Mouse (Mus musculus) limb, embryonic 11.5 days (tissue): ENCODE results near the gene Zfp296. TPM values are rescaled to one million over a fixed set of nuclear protein-coding genes. Genes with fewer than 3 reads are reported as not detected.
A peak's percentile ranks its signal among the peaks of the same experiment; 100 is the strongest.

Experiments used
- ATAC-seq: fragments of 200-750 bp; cut with Nextera tagmentation; 2 replicates; pipeline ENCODE4 v1.8.0; 2017; ENCODE audit warnings: low read depth; ENCODE audit not compliant: insufficient number of reproducible peaks, low FRiP score, low TSS enrichment
- DNase-seq: peaks from one replicate; pipeline ENCODE4 v3.0.0-alpha.2; 2015; ENCODE audit warnings: low spot score
- H3K27ac ChIP-seq: fragments of 300-500 bp; sonication (generic); replicated peaks from 2 replicates; pipeline ENCODE4 v1.5.1; 2014; ENCODE audit warnings: low read depth, mild to moderate bottlenecking, low read length
- H3K27me3 ChIP-seq: fragments of 300-500 bp; sonication (generic); 2 replicates; pipeline ENCODE4 v1.6.1; 2014; ENCODE audit warnings: mild to moderate bottlenecking, low read length, mixed read lengths; ENCODE audit not compliant: control insufficient read depth, insufficient read depth
- H3K36me3 ChIP-seq: fragments of 300-500 bp; sonication (generic); 2 replicates; pipeline ENCODE4 v1.6.1; 2014; ENCODE audit warnings: mild to moderate bottlenecking, low read length, moderate library complexity, mixed read lengths; ENCODE audit not compliant: control insufficient read depth, insufficient read depth
- H3K4me1 ChIP-seq: fragments of 300-500 bp; sonication (generic); 2 replicates; pipeline ENCODE4 v1.6.1; 2014; ENCODE audit warnings: low read length, mixed read lengths; ENCODE audit not compliant: control insufficient read depth, insufficient read depth
- H3K4me2 ChIP-seq: fragments of 300-500 bp; sonication (generic); 2 replicates; pipeline ENCODE4 v1.6.1; 2014; ENCODE audit warnings: low read depth, mild to moderate bottlenecking, moderate library complexity; ENCODE audit not compliant: severe bottlenecking
- H3K4me3 ChIP-seq: fragments of 300-500 bp; sonication (generic); 2 replicates; pipeline ENCODE4 v1.5.1; 2014; ENCODE audit warnings: low read depth, low read length
- H3K9ac ChIP-seq: fragments of 300-500 bp; sonication (generic); 2 replicates; pipeline ENCODE4 v1.6.1; 2014; ENCODE audit warnings: mild to moderate bottlenecking, low read length
- H3K9me3 ChIP-seq: fragments of 300-500 bp; sonication (generic); 2 replicates; pipeline ENCODE4 v1.6.1; 2016; ENCODE audit warnings: low read length; ENCODE audit not compliant: control insufficient read depth
- WGBS: fragments of 180-500 bp; shearing (Covaris S2); extraction: QIAGEN DNeasy Blood & Tissue Kit; methylation state at CpG from one replicate; pipeline ENCODE4 v1.1.7; 2014; 5-methylcytosine and 5-hydroxymethylcytosine counted together
- polyA plus RNA-seq: library from polyadenylated mRNA; unstranded; fragments of >200 nt; fragmentation: Nextera tagmentation; extraction: Ambion mirVana; gene quantifications from 2 replicates; pipeline ENCODE4 v1.2.1, GENCODE M21; 2014

Zfp296 gene
- polyA plus RNA-seq, 1 experiment from 2014 or later = 0.21 TPM

GRCm38 (mm10) chr7:19567426-19567825, 9.7 kb upstream of the Zfp296 start:
- Histone ChIP-seq H3K36me3 (peaks cover 19% of the 10 kb centered on the region), H3K9ac (no peak overlapping the region), H3K4me1 (peaks cover 8% of the 10 kb centered on the region), H3K9me3 (no peaks in the 10 kb centered on the region), H3K4me2 (no peak overlapping the region), H3K27me3 (no peaks in the 10 kb centered on the region), H3K27ac (no peak overlapping the region), H3K4me3 (no peak overlapping the region)
- DNase-seq (no peak), ATAC-seq (no peak)
- WGBS = 91% methylated on average over 8 of the region's 8 CpGs

GRCm38 (mm10) chr7:19569647-19570046, 7.4 kb upstream of the Zfp296 start:
- ATAC-seq (no peak), DNase-seq (no peak)
- Histone ChIP-seq H3K4me2 (no peak overlapping the region), H3K9me3 (no peaks in the 10 kb centered on the region), H3K4me3 (no peak overlapping the region), H3K27ac (no peak overlapping the region), H3K4me1 (peaks cover 9% of the 10 kb centered on the region), H3K36me3 (peaks cover 14% of the 10 kb centered on the region), H3K9ac (no peak overlapping the region), H3K27me3 (no peaks in the 10 kb centered on the region)
- 84% methylated on average over 3 of the region's 3 CpGs for WGBS

GRCm38 (mm10) chr7:19572926-19573775, 3.9 kb upstream of the Zfp296 start:
- peaks cover 16% of the 10 kb centered on the region for H3K27me3 ChIP-seq
- peaks cover 4% of the 10 kb centered on the region; the same call in 1 of the 2 replicates for H3K36me3 ChIP-seq
- H3K4me2 ChIP-seq = peak overlapping the region; percentile 79
- no peaks in the 10 kb centered on the region for H3K9me3 ChIP-seq
- WGBS = under 1% methylated on average over 53 of the region's 53 CpGs
- peak; percentile 77 for ATAC-seq
- peaks cover 9% of the 10 kb centered on the region for H3K4me1 ChIP-seq
- DNase-seq = peak; percentile 92
- peak overlapping the region; percentile 88 for H3K9ac ChIP-seq
- H3K4me3 ChIP-seq = peak overlapping the region; percentile 87
- peak overlapping the region; percentile 65 for H3K27ac ChIP-seq

- Histone ChIP-seq H3K4me2 (peak overlapping the region; percentile 79), H3K36me3 (peaks cover 2% of the 10 kb centered on the region; the same call in 1 of the 2 replicates), H3K9me3 (no peaks in the 10 kb centered on the region), H3K9ac (peak overlapping the region; percentile 88), H3K27me3 (peaks cover 22% of the 10 kb centered on the region), H3K4me1 (peaks cover 9% of the 10 kb centered on the region), H3K4me3 (peak overlapping the region; percentile 87), H3K27ac (no peak overlapping the region)
- 23% methylated on average over 16 of the region's 16 CpGs for WGBS
- DNase-seq (no peak), ATAC-seq (no peak)
Observed at GRCm38 (mm10) chr7:19573776-19574140, 3.3 kb upstream of the Zfp296 start.

GRCm38 (mm10) chr7:19575559-19575958, 1.5 kb upstream of the Zfp296 start:
- H3K4me1 ChIP-seq = peaks cover 9% of the 10 kb centered on the region
- WGBS = 61% methylated on average over 3 of the region's 3 CpGs
- H3K9me3 ChIP-seq = no peaks in the 10 kb centered on the region
- no peak for DNase-seq
- no peak overlapping the region for H3K4me2 ChIP-seq
- 0 out of 2 replicates have a peak, but pooled peaks cover 4% of the 10 kb centered on the region for H3K36me3 ChIP-seq
- no peak overlapping the region for H3K9ac ChIP-seq
- no peak for ATAC-seq
- no peak overlapping the region for H3K27ac ChIP-seq
- peaks cover 28% of the 10 kb centered on the region for H3K27me3 ChIP-seq
- no peak overlapping the region for H3K4me3 ChIP-seq

GRCm38 (mm10) chr7:19577877-19578414, 859 bp downstream of the Zfp296 start:
- 12% methylated on average over 10 of the region's 10 CpGs for WGBS
- no peaks in the 10 kb centered on the region for H3K9me3 ChIP-seq
- H3K4me2 ChIP-seq = peak overlapping the region; percentile 74; the same call in 1 of the 2 replicates
- H3K36me3 ChIP-seq = peaks cover 11% of the 10 kb centered on the region
- ATAC-seq (no peak), DNase-seq (no peak)
- peaks cover 5% of the 10 kb centered on the region; the same call in 1 of the 2 replicates for H3K4me1 ChIP-seq
- H3K9ac ChIP-seq = no peak overlapping the region; the same call in 1 of the 2 replicates
- H3K27ac ChIP-seq = no peak overlapping the region
- H3K4me3 ChIP-seq = peak overlapping the region; percentile 29
- H3K27me3 ChIP-seq = peaks cover 28% of the 10 kb centered on the region

- Histone ChIP-seq H3K27me3 (peaks cover 28% of the 10 kb centered on the region), H3K36me3 (peaks cover 13% of the 10 kb centered on the region), H3K27ac (no peak overlapping the region), H3K4me3 (no peak overlapping the region), H3K9me3 (no peaks in the 10 kb centered on the region), H3K9ac (no peak overlapping the region), H3K4me1 (peaks cover 4% of the 10 kb centered on the region; the same call in 1 of the 2 replicates), H3K4me2 (no peak overlapping the region)
- ATAC-seq (no peak), DNase-seq (no peak)
- WGBS = 58% methylated on average over 4 of the region's 4 CpGs
Observed at GRCm38 (mm10) chr7:19578436-19578835, 1.3 kb downstream of the Zfp296 start.

GRCm38 (mm10) chr7:19579751-19580150, 2.7 kb downstream of the Zfp296 start:
- DNase-seq = no peak
- no peak overlapping the region for H3K4me3 ChIP-seq
- H3K27me3 ChIP-seq = peaks cover 28% of the 10 kb centered on the region
- 0 out of 2 replicates have a peak overlapping the region, but pooled peaks have one; percentile 7 for H3K4me2 ChIP-seq
- 92% methylated on average over 10 of the region's 10 CpGs for WGBS
- peaks cover 24% of the 10 kb centered on the region for H3K36me3 ChIP-seq
- no peaks in the 10 kb centered on the region for H3K4me1 ChIP-seq
- no peak for ATAC-seq
- H3K27ac ChIP-seq = no peak overlapping the region
- no peaks in the 10 kb centered on the region for H3K9me3 ChIP-seq
- no peak overlapping the region for H3K9ac ChIP-seq
